Mouse (Mus musculus) c-Kit-positive CD71-positive TER-119-positive erythroid progenitor cells, embryonic 14.5 days (primary cell): ENCODE data around the gene 1700029I15Rik.

Experiments
- DNase-seq: peaks from one replicate; pipeline ENCODE4 v3.0.0-alpha.2; 2013; ENCODE audit warnings: low spot score

1700029I15Rik gene

DNA sequence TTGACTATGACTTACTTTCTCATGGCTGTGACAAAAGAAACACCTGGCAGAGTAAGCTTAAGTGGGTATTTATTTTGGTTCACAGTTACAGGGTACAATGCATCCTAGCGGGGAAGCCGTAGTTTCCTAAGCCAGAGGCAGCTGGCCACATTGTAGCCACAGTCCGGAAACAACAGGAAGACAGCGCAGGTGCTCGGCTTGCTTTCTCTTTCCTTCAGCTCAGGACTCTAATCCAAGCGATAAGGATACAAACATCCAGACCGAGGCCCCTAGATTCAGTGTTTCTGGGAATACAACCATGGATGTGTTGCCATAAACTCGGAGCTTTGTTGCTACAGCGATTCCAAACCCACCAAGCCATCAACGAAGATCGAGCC lies 8.9 kb upstream of the 1700029I15Rik start:
- DNase-seq = no peak

DNA sequence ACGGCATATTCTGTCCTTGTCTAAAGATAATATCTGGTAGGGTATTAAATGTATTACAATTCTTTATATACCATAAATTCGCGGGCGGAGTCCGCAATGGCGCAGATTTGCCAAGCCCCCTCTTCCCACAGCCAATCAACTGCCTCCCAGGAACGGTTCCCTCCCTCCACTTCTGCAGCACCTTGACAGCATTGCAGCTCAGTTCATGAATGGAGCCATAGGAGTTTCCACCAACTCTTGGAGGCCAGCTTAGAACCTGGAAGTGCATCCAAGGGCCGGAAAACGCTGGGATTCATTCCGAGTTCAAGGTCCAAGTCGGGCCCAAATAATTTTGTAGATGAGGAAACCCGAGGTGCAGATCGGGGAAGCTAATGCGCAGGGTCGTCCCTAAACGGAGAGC lies 7.8 kb upstream of the 1700029I15Rik start, which contains the start of the genes Pex16 and Large2:
Gene Pex16 (plus strand): TSS at position 163 of the 400 bp plus-strand sequence.
Gene Large2 (minus strand): TSS at position 356 of the 400 bp plus-strand sequence.
- peak; percentile 53 for DNase-seq

DNA sequence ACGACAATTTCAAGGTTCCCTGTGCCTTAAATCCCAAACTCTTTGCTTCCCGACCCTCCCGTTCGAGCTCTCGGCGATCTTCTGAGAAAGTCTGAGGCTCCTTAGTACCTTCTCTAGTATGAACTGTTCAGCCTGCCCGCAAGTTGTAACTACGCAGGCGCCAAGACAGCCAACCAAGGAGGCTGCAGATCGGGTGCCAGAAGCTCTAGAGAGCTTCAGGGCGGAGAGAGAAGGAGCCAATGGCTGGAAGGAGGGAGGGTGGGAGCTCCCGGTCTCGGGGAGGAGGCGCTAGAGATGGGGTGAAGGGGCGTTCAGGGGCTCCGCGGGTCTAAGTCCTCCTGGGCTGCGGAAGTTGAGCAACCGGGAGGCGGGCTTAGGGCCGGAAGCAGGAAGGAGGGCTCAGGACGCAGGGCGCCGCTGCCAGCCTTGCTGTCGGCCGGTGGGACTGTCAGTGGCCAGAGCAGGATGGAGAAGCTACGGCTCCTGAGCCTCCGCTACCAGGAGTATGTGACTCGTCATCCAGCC lies 7.2 kb upstream of the 1700029I15Rik start:
- peak; percentile 91 for DNase-seq

DNA sequence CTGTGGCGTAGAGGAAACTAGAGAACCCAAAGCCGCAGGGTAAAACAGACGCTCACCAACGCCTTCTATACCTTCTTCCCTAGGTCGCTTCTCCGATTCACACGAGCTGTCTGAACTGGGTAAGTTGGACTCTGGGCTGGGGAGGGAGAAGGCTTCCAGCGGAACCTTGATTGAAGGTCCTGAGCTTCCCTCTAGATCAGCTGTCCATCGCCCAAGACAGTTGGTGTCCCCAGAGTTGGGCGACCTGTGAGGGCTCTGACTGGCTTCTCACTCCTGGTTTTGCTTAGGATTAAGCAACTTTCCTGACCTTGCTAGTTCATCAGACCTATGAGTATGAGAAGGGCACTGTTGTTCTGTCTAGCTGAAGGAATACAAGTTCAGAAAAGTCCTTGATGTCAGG lies 6.5 kb upstream of the 1700029I15Rik start:
- peak; percentile 23 for DNase-seq

DNA sequence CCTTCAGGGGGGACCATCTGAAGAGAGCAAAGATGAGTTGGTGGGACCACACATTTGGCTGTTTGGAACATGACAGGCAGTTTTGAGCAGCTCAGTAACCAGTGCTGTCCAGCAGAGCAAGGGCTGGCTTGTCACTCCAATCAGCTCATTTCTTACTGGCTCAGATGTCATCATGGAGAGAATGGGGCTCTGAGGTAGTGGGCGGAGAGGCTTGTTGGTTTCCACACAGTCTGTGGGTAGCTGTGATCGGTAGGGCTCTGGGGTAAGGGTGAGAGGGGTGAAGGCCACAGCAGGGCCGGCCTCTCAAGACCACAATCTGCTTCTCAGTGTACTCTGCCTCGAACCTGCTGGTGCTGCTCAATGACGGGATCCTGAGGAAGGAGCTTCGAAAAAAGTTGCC lies 6.0 kb upstream of the 1700029I15Rik start:
- DNase-seq = no peak

DNA sequence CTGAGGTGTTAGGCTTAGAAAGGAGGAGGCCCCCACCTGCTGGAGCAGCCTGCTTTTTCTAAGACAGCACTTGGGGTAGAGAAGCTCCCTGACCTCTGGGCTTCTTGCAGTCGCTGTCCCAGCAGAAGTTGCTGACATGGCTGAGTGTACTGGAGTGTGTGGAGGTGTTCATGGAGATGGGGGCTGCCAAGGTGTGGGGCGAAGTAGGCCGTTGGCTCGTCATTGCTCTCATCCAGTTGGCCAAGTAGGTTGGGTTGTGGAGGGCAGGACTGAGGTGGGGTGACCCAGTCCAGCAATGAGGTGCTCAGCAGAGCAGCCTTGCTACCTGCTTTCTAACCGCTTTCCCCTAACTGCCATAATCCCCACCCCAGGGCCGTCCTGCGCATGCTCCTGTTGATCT lies 5.0 kb upstream of the 1700029I15Rik start:
- no peak for DNase-seq

DNA sequence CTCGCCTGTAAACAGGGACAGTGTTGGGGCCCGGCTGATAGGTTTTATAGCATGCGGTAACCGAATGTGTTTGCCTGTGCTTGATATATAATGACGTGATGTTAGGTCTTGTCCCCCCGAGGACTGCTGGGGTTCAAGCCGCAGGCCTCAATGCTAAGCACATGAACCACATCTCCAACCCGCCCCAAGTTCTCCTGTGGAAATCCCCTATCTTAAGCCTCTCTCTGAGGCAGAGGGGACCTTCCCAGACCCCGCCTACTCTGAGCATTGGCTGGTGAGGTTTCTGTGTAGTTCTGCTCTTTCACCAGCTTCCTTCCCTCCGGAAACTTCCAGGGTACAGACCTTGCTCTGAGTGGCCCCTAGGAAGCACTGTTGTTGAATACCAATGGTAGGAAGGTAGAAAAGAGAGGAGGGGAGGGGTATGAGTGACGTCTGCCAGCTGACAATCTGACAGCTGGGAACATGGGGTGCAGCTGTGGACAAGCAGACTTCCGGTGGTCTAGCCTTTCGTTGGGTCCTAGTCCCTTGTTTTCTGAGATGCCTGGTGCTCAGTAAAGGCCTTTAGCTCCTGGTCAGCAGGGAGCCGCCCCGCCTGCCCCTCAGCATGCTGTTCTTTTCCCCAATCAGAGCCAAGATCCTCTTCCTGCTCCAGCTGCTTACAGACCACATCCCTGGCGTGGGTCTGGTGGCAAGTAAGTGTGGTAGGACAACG lies 2.4 kb upstream of the 1700029I15Rik start:
- no peak for DNase-seq

DNA sequence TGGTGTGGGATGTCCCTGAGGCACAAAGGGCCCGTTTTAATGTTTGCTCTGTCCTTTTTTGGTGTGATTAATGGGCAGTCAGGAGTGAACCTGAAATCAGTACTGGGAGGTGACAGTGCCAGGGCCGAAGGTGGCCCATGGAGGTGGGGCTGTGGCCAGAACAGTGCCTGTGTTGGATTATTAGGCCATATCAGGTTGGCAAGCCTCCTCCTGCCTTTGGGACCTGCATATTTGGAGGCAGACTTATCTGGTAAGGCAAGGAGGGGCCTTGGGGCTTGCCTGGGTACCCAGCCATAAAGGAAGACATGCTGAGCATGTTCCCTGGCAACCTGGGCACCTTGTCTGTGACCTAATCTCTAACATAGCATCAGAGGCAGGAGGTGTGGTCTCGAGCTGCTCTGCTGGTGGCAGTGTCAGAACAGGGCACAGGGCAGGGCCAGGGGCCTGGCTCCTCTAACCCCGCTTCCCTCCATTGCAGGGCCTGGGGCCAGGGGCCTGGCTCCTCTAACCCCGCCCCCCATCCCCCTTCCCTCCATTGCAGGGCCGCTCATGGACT lies 1.8 kb upstream of the 1700029I15Rik start:
- DNase-seq = no peak

DNA sequence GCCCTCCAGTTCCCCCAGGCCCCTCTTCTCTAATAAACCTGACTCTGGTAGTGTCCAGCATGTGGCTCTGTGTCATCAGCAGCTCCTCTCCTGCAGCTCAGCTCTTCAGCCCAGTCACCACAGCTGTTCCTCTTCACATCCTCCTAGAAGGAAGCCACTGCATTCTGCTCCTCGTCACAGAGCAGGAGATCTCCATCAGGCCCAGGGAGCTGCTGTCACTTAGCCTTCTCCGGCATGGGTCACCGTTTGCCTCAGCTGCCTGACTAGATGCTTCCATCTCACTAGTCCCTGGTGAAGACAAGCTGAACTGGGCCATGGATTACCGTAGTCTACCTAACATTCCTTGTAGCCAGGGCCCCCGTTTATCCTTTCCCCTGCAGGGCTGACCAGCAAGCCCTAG lies 1.2 kb upstream of the 1700029I15Rik start:
- DNase-seq = no peak

DNA sequence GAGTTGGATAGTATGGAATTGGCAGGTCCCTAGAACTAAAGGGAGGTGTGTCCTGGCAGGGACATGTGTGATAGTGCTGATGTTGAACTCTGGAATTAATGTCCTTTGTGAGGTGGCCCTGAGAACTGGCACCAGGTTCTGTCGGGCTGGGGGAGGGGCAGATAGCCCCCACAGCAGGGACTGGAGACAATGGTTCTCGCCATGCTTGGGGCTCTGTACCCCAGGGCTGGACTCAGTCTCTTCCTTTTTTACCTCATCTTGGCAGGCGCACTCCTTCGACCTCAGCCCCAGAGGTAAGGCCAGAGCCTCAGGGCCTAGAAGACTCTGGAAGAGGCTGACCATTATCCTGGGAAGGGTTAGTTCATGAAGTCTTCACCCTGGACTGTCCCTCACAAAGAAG lies 421 bp downstream of the 1700029I15Rik start:
- DNase-seq = no peak

DNA sequence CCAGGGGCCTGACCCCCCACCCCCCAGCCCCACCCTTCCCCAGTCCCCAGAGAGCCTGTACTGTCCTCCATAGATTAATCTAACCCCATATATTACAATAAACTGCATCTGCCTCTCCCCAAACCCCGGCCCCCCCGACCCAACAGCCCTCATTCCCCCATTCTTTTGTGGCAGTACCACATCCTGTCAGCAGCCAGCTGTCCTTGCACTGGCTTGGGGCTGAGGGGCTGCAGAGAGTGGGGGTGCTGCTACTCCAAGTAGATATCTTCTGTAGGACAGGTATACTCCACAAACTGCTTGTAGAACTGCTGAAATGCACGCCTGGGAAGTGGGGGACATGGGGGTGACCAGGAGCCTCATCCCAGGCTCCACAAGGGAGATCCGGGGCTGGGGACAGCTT lies 1.8 kb downstream of the 1700029I15Rik start:
- DNase-seq = no peak

DNA sequence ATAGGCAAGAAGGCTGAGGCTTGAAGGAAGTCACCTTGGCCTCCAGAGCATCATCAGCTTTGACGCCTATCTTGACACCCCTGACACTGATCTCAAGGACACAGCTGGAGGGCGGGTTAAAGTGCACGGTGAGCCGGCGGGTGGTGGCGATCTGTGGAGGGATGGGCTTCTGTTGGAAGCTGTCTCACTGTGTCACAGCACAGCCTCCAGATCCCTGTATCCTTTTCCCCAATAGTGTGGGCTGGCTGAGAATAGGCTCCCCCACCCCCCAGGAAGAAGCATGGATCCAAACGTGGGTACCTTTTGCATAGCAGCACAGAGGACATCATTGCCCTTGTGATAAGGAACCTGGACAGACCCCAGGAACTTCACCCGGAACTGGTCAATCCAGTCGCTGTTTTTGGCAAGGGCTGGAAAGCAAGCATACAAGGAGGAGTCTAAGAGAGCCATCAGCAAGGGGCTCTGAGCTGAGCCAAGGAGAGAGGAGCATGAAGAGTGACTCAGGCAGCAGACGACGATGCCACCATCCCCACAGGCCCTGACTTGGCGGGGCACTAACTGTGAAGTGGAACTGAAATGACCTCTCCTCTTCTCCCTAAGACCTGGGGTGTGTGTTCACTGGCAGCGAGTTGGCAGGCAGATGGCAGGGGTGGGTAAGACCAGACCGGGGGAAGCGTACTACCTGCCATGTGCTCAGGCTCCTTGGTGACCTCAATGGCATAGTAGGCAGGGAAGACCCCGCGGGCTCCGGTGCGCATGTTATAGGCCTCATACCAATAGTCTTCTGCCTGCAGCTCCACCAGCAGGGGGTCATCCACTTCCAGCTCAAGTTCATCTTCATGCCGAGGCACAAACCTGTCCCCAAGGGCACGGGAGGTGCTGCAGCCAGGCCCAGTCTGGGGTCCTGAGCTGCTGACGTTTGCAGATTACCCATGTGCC lies 3.0 kb downstream of the 1700029I15Rik start:
- no peak for DNase-seq

DNA sequence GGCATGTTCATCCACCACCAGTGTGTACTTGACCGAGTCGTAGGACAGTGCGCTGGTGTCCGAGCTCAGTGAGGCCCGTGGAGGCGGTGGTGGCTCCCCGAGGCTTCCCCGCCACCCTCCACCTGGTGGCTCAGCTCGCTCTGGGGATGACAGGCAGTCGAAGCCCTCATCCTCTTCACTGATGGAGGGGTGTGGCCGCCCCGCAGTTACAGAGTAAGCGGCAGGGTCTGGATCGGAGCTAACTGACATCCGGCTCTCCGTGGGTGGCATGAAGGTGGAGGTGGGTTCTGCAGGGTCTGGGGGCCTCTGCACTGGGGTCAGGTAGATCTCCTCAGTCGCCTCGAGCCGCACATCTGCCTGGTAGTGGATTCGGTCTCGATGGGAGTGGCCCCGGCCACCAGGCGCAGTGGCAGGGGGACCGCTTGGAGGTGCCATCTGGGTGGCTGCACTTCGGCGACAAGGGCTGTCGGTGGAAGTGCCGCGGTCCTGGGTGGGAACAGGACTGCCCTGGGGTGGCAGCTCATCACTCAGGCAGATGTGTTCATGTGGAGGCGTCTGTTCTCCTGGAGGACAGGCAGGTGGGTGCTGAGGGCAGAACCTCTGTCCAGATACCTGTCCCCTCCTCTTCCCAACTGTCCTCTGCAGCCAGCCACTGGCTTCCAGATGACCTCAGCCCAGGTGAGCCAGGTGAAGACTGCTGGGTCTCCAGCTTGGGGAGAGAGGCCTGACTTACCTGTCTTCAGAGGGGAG lies 4.7 kb downstream of the 1700029I15Rik start:
- DNase-seq = no peak

DNA sequence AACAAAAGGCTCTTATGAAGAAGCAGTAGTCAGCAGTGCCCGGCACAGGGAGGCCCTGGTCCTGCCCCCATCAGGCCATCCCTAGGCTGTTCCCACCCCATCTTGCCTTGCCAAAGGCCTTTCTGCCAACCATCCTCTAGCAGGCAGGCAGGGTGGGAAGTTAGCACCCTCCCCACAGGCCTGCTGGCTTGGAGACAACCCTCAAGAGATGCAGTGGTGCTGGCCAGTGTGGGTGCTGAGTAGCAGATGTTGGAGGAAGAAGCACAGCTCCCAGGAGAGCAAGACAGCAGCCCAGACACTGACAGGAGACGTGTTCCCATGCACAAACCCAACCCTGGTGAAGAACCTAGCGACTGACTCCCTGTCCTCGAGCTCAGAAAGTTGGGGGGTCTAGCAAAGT lies 5.3 kb downstream of the 1700029I15Rik start:
- DNase-seq = no peak

DNA sequence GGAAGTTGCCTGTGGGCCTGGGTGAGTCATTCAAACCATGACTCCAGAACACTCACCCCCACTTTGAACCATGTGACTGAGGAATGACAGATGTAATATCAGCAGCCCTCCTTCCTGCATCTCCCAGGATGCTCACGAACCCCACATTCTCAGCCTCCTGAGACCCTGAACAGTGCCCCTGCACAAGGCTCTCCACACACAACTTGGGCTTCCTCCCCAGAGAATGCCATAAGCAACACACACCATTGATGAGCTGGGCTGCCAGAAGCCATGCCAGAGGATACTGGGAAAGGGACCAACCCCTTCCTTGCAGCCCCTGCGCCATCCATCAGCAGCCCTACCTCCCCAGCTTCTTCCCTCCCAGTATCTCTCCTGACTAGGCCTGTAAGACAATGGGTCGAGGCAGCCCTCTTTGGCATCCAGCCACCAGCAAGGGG lies 5.8 kb downstream of the 1700029I15Rik start:
- DNase-seq = no peak

DNA sequence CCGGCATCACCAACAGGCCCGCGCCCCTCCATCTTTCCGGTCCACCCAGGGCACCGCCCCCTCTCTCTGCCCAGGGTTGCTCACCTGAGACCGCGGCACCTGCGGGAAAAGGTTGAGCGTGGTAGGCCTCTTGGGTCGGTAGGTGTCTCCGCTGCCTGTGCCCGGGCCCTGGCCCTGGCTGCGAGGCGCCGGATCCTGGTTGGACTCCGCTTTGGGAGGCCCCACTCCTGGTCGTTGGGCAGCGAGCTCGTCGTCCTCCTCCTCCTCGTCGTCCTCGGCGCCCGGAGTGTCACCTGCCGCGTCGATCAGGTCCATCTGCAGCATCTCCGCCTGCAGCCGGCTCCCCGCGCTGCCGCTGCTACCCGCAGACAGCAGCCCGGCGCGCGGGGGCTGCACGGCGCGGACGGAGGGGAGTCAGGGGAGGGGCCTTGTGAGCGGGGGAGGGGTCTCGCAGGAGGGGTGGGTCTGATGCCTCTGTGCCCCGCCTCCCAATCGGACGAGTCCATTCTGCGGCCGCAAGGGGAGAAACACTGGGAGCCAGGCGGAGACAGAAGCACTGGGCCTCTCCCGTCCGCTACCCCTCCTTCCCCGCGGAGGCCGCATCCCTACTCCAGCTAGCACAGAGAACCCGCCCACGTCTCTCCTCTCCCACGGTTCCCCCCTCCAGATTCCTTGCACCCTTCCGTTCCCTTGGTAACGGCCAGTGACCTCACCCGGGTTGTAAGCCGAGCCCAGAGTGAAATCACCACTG lies 6.7 kb downstream of the 1700029I15Rik start:
- no peak for DNase-seq

DNA sequence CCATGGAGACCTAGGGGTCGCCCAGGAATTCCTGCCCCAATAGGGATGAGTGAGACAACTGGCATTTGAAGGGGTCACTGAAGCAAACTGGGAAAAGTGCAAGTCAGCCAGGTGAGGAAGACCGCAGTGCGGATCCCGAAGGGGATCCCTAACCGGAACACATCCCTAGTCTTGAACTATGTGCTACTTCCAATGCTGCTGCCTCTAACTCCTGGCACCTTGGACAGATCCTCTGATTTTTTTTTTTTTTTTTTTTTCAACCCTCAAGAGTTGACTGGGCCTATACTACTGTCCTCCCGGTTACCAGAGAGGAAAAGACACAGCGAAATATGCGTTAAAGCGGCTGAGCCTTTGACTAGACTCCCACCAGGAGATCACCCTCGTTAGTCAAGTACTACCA lies 7.3 kb downstream of the 1700029I15Rik start:
- DNase-seq = no peak

DNA sequence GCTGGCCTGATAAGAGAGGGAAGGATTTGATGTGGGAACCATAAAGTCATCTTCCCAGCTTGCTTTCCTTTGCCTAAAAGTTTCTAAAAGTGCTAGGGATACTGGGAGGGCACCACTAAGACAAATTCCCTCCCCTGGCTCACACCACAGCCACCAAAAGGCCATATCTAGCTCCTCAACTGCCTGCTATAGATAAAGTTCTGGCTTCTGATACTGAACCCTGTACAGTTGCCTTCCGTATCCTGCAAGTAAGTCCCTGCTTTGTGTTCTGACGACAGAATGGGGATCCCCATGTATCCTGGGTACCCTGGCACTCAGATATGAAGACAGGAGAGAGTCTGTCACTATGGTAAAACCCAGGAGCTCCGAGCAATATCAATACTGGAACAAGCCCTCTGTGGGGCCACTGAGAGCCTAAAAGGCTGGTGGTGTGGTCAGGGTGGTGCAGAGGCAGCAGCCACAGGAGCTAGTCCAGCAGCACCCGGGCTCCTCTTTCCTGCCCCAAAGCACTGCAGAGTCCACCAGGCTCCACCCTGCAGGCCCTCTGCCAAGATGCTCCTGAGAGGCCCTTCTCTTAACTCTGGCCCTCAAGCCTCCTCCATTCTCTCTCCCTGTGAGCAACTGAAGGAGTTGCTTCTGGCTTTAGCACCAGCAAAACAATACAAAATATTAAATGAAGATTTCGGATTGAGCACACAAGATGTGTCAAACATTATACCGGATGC lies 8.0 kb downstream of the 1700029I15Rik start:
- no peak for DNase-seq

DNA sequence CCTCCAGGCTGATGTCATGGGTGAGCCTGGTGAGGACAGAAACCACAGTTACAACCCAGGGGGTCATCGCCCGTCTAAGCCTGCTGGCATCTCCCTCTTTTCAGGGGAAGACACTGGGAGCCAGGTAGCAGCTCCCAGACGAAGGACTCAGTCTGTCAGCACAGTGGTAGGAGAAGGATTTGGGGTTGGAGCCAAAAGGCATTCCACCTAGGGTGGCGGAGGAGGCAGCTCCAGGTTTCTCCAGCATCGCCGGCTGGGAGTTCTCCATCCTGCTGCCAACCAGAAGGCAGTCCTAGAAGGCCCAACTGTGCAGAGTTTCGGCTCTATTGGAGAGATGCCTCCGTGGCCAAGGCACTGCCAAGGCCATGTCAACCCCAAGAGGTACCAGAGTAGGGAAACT lies 8.8 kb downstream of the 1700029I15Rik start:
- no peak for DNase-seq

DNA sequence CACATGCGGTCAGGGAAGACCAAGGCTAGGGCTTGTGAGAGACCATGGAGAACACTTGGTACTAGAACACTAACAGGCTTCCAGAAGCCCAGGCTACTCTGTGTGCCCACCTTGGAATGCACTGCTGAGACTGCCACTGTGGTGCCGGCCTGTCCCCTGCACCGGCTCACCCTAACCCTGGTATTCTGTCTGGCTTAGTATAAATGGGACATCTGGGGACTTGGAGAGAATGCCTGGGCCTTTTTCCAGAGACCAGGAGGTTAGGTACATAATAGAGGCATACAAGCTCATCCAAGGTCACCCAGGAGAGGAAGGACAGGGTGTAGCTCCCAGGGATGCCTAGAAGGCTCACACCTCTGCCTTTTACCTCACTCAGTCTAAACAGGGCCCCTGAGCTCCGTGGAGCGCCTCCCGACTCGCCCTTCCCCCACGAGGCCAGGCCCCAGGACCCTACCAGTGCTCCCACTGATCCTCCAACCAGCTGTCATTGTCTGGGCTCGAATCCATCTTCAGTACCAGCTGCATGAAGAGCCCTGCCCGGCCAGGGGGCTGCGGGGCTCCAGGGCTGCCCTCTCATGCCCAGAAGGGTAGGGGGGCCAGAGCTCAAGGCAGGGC lies 9.5 kb downstream of the 1700029I15Rik start:
- DNase-seq = no peak
